ENCODE assay signal across 18 mouse cellular contexts in genomic region chr9:46774821-46775220, GRCm38 (mm10).
"Had no signal": no experiment of that assay in that cellular context is flagged by ENCODE, and none has a peak within 500 bp of the region (broad histone marks: within the 10 kb centered on the region; RNA-seq: fewer than 3 reads in every experiment).

No protein-coding gene starts in this region.

- H3K4me2 ChIP-seq: lung, embryonic 15.5 days; midbrain, embryonic 11.5 days; midbrain, embryonic 13.5 days; midbrain, embryonic 15.5 days; neural tube, embryonic 12.5 days; stomach, embryonic 15.5 days had no signal

- H3K27ac ChIP-seq: lung, embryonic 15.5 days; macrophage; midbrain, embryonic 13.5 days; midbrain, embryonic 15.5 days; neural tube, embryonic 12.5 days; stomach, embryonic 15.5 days; stomach, postnatal 0 days had no signal

- H3K4me3 ChIP-seq: lung, embryonic 15.5 days; megakaryocyte, embryonic 14.5 days; midbrain, embryonic 13.5 days; midbrain, embryonic 15.5 days; neural tube, embryonic 12.5 days; stomach, embryonic 15.5 days had no signal

- ATAC-seq: liver, postnatal 0 days; lung, postnatal 0 days; midbrain, embryonic 13.5 days; midbrain, embryonic 15.5 days had no signal

- H3K9ac ChIP-seq: liver, postnatal 0 days; lung, embryonic 15.5 days; midbrain, embryonic 13.5 days; midbrain, embryonic 15.5 days; neural tube, embryonic 12.5 days; stomach, embryonic 15.5 days had no signal

- H3K4me1 ChIP-seq: lung, embryonic 15.5 days; megakaryocyte, embryonic 14.5 days; midbrain, embryonic 13.5 days; midbrain, embryonic 15.5 days; neural tube, embryonic 12.5 days; stomach, embryonic 15.5 days had no signal

- H3K27me3 ChIP-seq: lung, embryonic 15.5 days; megakaryocyte, embryonic 14.5 days; midbrain, embryonic 13.5 days; midbrain, embryonic 15.5 days; neural tube, embryonic 12.5 days; stomach, embryonic 15.5 days had no signal

- H3K9me3 ChIP-seq: lung, embryonic 15.5 days; midbrain, embryonic 13.5 days; midbrain, embryonic 15.5 days; neural tube, embryonic 12.5 days; stomach, embryonic 15.5 days had no signal

- H3K36me3 ChIP-seq: lung, embryonic 15.5 days; midbrain, embryonic 13.5 days; midbrain, embryonic 15.5 days; neural tube, embryonic 12.5 days; stomach, embryonic 15.5 days had no signal

- DNase-seq: liver, postnatal 0 days; lung, adult 2 months; lung, postnatal 14 days; lung, postnatal 36 days; right cerebral cortex, postnatal 14 days; thymus, adult 2 months; thymus, postnatal 25 days; thymus, postnatal 4 days had no signal
